Mouse (Mus musculus) T-helper 2 cell (primary cell): ENCODE results near the gene Mad1l1.

ENCODE experiments used
- in situ Hi-C: fragments of 300-600 bp; cut with MboI, MseI; formaldehyde crosslinking; loops from one replicate; pipeline ENCODE4 v1.15.1; 2025; ENCODE audit warnings: high pct_unique_total_duplicates

Mad1l1 gene

GRCm38 (mm10) chr5:140183387-140183786, 138.0 kb downstream of the Mad1l1 start:
- in situ Hi-C loops = no loop called here

- in situ Hi-C loops = no loop called here
These were observed 139.0 kb downstream of the Mad1l1 start for GRCm38 (mm10) chr5:140182351-140182750.

GRCm38 (mm10) chr5:140180016-140180415, 141.3 kb downstream of the Mad1l1 start:
- in situ Hi-C loops = no loop called here

GRCm38 (mm10) chr5:140178058-140178690, 143.2 kb downstream of the Mad1l1 start:
- in situ Hi-C loops = loop anchor here (10.0 kb wide), 1 partner anchor 57 kb away; no protein-coding TSS in a partner anchor

- in situ Hi-C loops = loop anchor here (10.0 kb wide), 1 partner anchor 57 kb away; no protein-coding TSS in a partner anchor
These were observed 143.8 kb downstream of the Mad1l1 start for GRCm38 (mm10) chr5:140177582-140177981.

- in situ Hi-C loops = loop anchor here (10.0 kb wide), 1 partner anchor 58 kb away; no protein-coding TSS in a partner anchor
These were observed 145.0 kb downstream of the Mad1l1 start for GRCm38 (mm10) chr5:140176370-140176769.

- in situ Hi-C loops = loop anchor here (10.0 kb wide), 1 partner anchor 60 kb away; no protein-coding TSS in a partner anchor
These were observed 146.4 kb downstream of the Mad1l1 start for GRCm38 (mm10) chr5:140174814-140175490.

GRCm38 (mm10) chr5:140174066-140174465, 147.3 kb downstream of the Mad1l1 start:
- in situ Hi-C loops = loop anchor here (10.0 kb wide), 1 partner anchor 61 kb away; no protein-coding TSS in a partner anchor

GRCm38 (mm10) chr5:140173181-140173580, 148.2 kb downstream of the Mad1l1 start:
- in situ Hi-C loops = loop anchor here (10.0 kb wide), 1 partner anchor 62 kb away; no protein-coding TSS in a partner anchor

- in situ Hi-C loops = loop anchor here (10.0 kb wide), 1 partner anchor 63 kb away; no protein-coding TSS in a partner anchor
These were observed 149.6 kb downstream of the Mad1l1 start for GRCm38 (mm10) chr5:140171710-140172109.

- in situ Hi-C loops = no loop called here
These were observed 153.8 kb downstream of the Mad1l1 start for GRCm38 (mm10) chr5:140167531-140167930.

GRCm38 (mm10) chr5:140167080-140167479, 154.3 kb downstream of the Mad1l1 start:
- in situ Hi-C loops = no loop called here

GRCm38 (mm10) chr5:140163947-140164346, 157.4 kb downstream of the Mad1l1 start:
- in situ Hi-C loops = no loop called here

- in situ Hi-C loops = no loop called here
These were observed 159.1 kb downstream of the Mad1l1 start for GRCm38 (mm10) chr5:140162071-140162845.

GRCm38 (mm10) chr5:140159007-140159406, 162.3 kb downstream of the Mad1l1 start:
- in situ Hi-C loops = no loop called here

GRCm38 (mm10) chr5:140157886-140158627, 163.3 kb downstream of the Mad1l1 start:
- in situ Hi-C loops = no loop called here

GRCm38 (mm10) chr5:140154166-140154565, 167.2 kb downstream of the Mad1l1 start:
- in situ Hi-C loops = no loop called here

- in situ Hi-C loops = no loop called here
These were observed 169.5 kb downstream of the Mad1l1 start for GRCm38 (mm10) chr5:140151871-140152270.

- in situ Hi-C loops = no loop called here
These were observed 170.2 kb downstream of the Mad1l1 start for GRCm38 (mm10) chr5:140151180-140151579.

- in situ Hi-C loops = no loop called here
These were observed 170.7 kb downstream of the Mad1l1 start for GRCm38 (mm10) chr5:140150694-140151093.

- in situ Hi-C loops = no loop called here
These were observed 171.2 kb downstream of the Mad1l1 start for GRCm38 (mm10) chr5:140150136-140150535.
